Mouse (Mus musculus): Measurements from ENCODE around the gene Kpnb1. TPM values are rescaled to one million over a fixed set of nuclear protein-coding genes. Genes with fewer than 3 reads are reported as not detected.
A peak's percentile ranks its signal among the peaks of the same experiment; 100 is the strongest.

The Kpnb1 gene
- polyA plus RNA-seq, 1 experiment from 2014 or later: 65.8 TPM

GRCm38 (mm10) chr11:97139256-97139655 is 48.4 kb downstream of the Kpnb1 start:
- H3K4me3 ChIP-seq: peak overlapping the region; percentile 37
- H3K36me3 ChIP-seq: peaks cover 33% of the 10 kb centered on the region
- H3K9me3 ChIP-seq: no peaks in the 10 kb centered on the region
- peaks cover 14% of the 10 kb centered on the region for H3K4me1 ChIP-seq
- H3K27ac ChIP-seq: no peak overlapping the region
- no peak for ATAC-seq (ENCODE audit: insufficient number of reproducible peaks, insufficient read depth, low FRiP score, low TSS enrichment)
- H3K9ac ChIP-seq: peak overlapping the region; percentile 51
- H3K4me2 ChIP-seq (replicated peaks): peak overlapping the region; percentile 74
- 14% methylated on average over 15 of the region's 15 CpGs for WGBS
- peaks cover 60% of the 10 kb centered on the region for H3K27me3 ChIP-seq

GRCm38 (mm10) chr11:97138554-97139226 is 49.0 kb downstream of the Kpnb1 start:
- Histone ChIP-seq H3K27ac (no peak overlapping the region), H3K36me3 (peaks cover 28% of the 10 kb centered on the region), H3K4me1 (peaks cover 14% of the 10 kb centered on the region), H3K4me2 (replicated peaks) (peak overlapping the region; percentile 74), H3K9ac (peak overlapping the region; percentile 51), H3K4me3 (peak overlapping the region; percentile 37), H3K9me3 (no peaks in the 10 kb centered on the region), H3K27me3 (peaks cover 60% of the 10 kb centered on the region)
- ATAC-seq (ENCODE audit: insufficient number of reproducible peaks, insufficient read depth, low FRiP score, low TSS enrichment): peak; percentile 52
- WGBS: 12% methylated on average over 64 of the region's 69 CpGs

- H3K36me3 ChIP-seq: peaks cover 16% of the 10 kb centered on the region
- no peaks in the 10 kb centered on the region for H3K4me1 ChIP-seq
- 62% methylated on average over 5 of the region's 5 CpGs for WGBS
- H3K4me2 ChIP-seq (replicated peaks): no peak overlapping the region
- ATAC-seq (ENCODE audit: insufficient number of reproducible peaks, insufficient read depth, low FRiP score, low TSS enrichment): no peak
- H3K27me3 ChIP-seq: peaks cover 25% of the 10 kb centered on the region
- H3K9me3 ChIP-seq: no peaks in the 10 kb centered on the region
- H3K9ac ChIP-seq: no peak overlapping the region
- no peak overlapping the region for H3K27ac ChIP-seq
- H3K4me3 ChIP-seq: no peak overlapping the region
Observed at GRCm38 (mm10) chr11:97133270-97133669, 54.4 kb downstream of the Kpnb1 start.

GRCm38 (mm10) chr11:97132185-97132584 is 55.5 kb downstream of the Kpnb1 start:
- Histone ChIP-seq H3K9ac (no peak overlapping the region), H3K4me2 (replicated peaks) (no peak overlapping the region), H3K9me3 (no peaks in the 10 kb centered on the region), H3K4me1 (0 out of 2 replicates have a peak, but pooled peaks cover 3% of the 10 kb centered on the region), H3K27me3 (peaks cover 14% of the 10 kb centered on the region), H3K27ac (no peak overlapping the region), H3K4me3 (no peak overlapping the region), H3K36me3 (peaks cover 9% of the 10 kb centered on the region; the same call in 1 of the 2 replicates)
- 24% methylated on average over 6 of the region's 6 CpGs for WGBS
- no peak for ATAC-seq (ENCODE audit: insufficient number of reproducible peaks, insufficient read depth, low FRiP score, low TSS enrichment)

GRCm38 (mm10) chr11:97131683-97132082 is 56.0 kb downstream of the Kpnb1 start:
- H3K4me1 ChIP-seq: 0 out of 2 replicates have a peak, but pooled peaks cover 4% of the 10 kb centered on the region
- WGBS: 75% methylated on average over 2 of the region's 2 CpGs
- H3K4me2 ChIP-seq (replicated peaks): no peak overlapping the region
- peaks cover 4% of the 10 kb centered on the region; the same call in 1 of the 2 replicates for H3K36me3 ChIP-seq
- H3K9ac ChIP-seq: no peak overlapping the region
- H3K27ac ChIP-seq: no peak overlapping the region
- H3K27me3 ChIP-seq: peaks cover 9% of the 10 kb centered on the region
- no peak overlapping the region for H3K4me3 ChIP-seq
- ATAC-seq (ENCODE audit: insufficient number of reproducible peaks, insufficient read depth, low FRiP score, low TSS enrichment): no peak
- H3K9me3 ChIP-seq: no peaks in the 10 kb centered on the region

GRCm38 (mm10) chr11:97130318-97130717 is 57.4 kb downstream of the Kpnb1 start:
- Histone ChIP-seq H3K4me2 (replicated peaks) (no peak overlapping the region), H3K27me3 (peaks cover 7% of the 10 kb centered on the region; the same call in 1 of the 2 replicates), H3K9ac (no peak overlapping the region), H3K4me3 (no peak overlapping the region), H3K4me1 (0 out of 2 replicates have a peak, but pooled peaks cover 9% of the 10 kb centered on the region), H3K27ac (no peak overlapping the region), H3K9me3 (no peaks in the 10 kb centered on the region), H3K36me3 (no peaks in the 10 kb centered on the region)
- ATAC-seq (ENCODE audit: insufficient number of reproducible peaks, insufficient read depth, low FRiP score, low TSS enrichment): no peak
- 83% methylated on average over 7 of the region's 7 CpGs for WGBS

GRCm38 (mm10) chr11:97128956-97129355 is 58.7 kb downstream of the Kpnb1 start:
- H3K36me3 ChIP-seq: no peaks in the 10 kb centered on the region
- H3K4me2 ChIP-seq (replicated peaks): no peak overlapping the region
- ATAC-seq (ENCODE audit: insufficient number of reproducible peaks, insufficient read depth, low FRiP score, low TSS enrichment): no peak
- WGBS: 51% methylated on average over 3 of the region's 3 CpGs
- peaks cover 3% of the 10 kb centered on the region; the same call in 1 of the 2 replicates for H3K27me3 ChIP-seq
- H3K27ac ChIP-seq: no peak overlapping the region
- H3K4me3 ChIP-seq: no peak overlapping the region
- 0 out of 2 replicates have a peak, but pooled peaks cover 14% of the 10 kb centered on the region for H3K4me1 ChIP-seq
- no peaks in the 10 kb centered on the region for H3K9me3 ChIP-seq
- H3K9ac ChIP-seq: no peak overlapping the region

- WGBS: 14% methylated on average over 19 of the region's 19 CpGs
- H3K4me3 ChIP-seq: peak overlapping the region; percentile 48
- no peaks in the 10 kb centered on the region for H3K36me3 ChIP-seq
- no peaks in the 10 kb centered on the region for H3K9me3 ChIP-seq
- H3K4me2 ChIP-seq (replicated peaks): peak overlapping the region; percentile 81
- peaks cover 22% of the 10 kb centered on the region for H3K4me1 ChIP-seq
- no peak overlapping the region for H3K27ac ChIP-seq
- peak overlapping the region; percentile 52; the same call in 1 of the 2 replicates for H3K9ac ChIP-seq
- ATAC-seq (ENCODE audit: insufficient number of reproducible peaks, insufficient read depth, low FRiP score, low TSS enrichment): no peak
- H3K27me3 ChIP-seq: peaks cover 3% of the 10 kb centered on the region; the same call in 1 of the 2 replicates
Observed at GRCm38 (mm10) chr11:97127470-97128223, 60.0 kb downstream of the Kpnb1 start.

- Histone ChIP-seq H3K9ac (peak overlapping the region; percentile 52; the same call in 1 of the 2 replicates), H3K9me3 (no peaks in the 10 kb centered on the region), H3K27me3 (peaks cover 3% of the 10 kb centered on the region; the same call in 1 of the 2 replicates), H3K4me1 (peaks cover 22% of the 10 kb centered on the region), H3K36me3 (no peaks in the 10 kb centered on the region), H3K4me2 (replicated peaks) (peak overlapping the region; percentile 81), H3K27ac (no peak overlapping the region), H3K4me3 (peak overlapping the region; percentile 48)
- ATAC-seq (ENCODE audit: insufficient number of reproducible peaks, insufficient read depth, low FRiP score, low TSS enrichment): no peak
- WGBS: 1% methylated on average over 32 of the region's 32 CpGs
Observed at GRCm38 (mm10) chr11:97126645-97127468, 60.8 kb downstream of the Kpnb1 start.

- Histone ChIP-seq H3K9ac (no peak overlapping the region), H3K9me3 (no peaks in the 10 kb centered on the region), H3K4me3 (no peak overlapping the region), H3K36me3 (no peaks in the 10 kb centered on the region), H3K4me2 (replicated peaks) (no peak overlapping the region), H3K27me3 (no peaks in the 10 kb centered on the region; the same call in 1 of the 2 replicates), H3K27ac (no peak overlapping the region), H3K4me1 (peaks cover 31% of the 10 kb centered on the region)
- ATAC-seq (ENCODE audit: insufficient number of reproducible peaks, insufficient read depth, low FRiP score, low TSS enrichment): no peak
- WGBS: 55% methylated on average over 10 of the region's 10 CpGs
Observed at GRCm38 (mm10) chr11:97124266-97125036, 63.2 kb downstream of the Kpnb1 start.

Measured in embryonic facial prominence, embryonic 12.5 days (tissue).